ENCODE assay signal across 7 mouse cellular contexts in genomic region chrX:136741651-136742201, GRCm38 (mm10). TPM values are rescaled to one million over a fixed set of nuclear protein-coding genes. Genes with fewer than 3 reads are reported as not detected.
DNase-seq lines count a peak whose midpoint lies in the region; ATAC-seq lines count a peak whose summit lies in the region.

No protein-coding gene starts in this region.

- H3K9me3 ChIP-seq in limb, embryonic 11.5 days (ENCODE audit: control insufficient read depth, low read length), result no peaks in the 10 kb centered on the region
- H3K9me3 ChIP-seq in midbrain, embryonic 12.5 days, result no peaks in the 10 kb centered on the region

- peak; percentile 87 for DNase-seq in T-cell, adult 2 months (ENCODE audit: low spot score)
- DNase-seq in cerebellum, postnatal 36 days, result peak; percentile 75
- DNase-seq in frontal cortex, postnatal 36 days (ENCODE audit: low spot score in 2 of 2), result peak; percentile 60 to 72
- peak; percentile 86 for DNase-seq in induced T-regulatory cell, adult 2 months (ENCODE audit: low read depth)
- peak; percentile 87 for DNase-seq in limb, embryonic 11.5 days (ENCODE audit: low spot score)
- DNase-seq in spleen, adult 18-20 months, result peak; percentile 71 to 76

- peak overlapping the region; percentile 72; the same call in 1 of the 2 replicates for H3K27ac ChIP-seq in limb, embryonic 11.5 days (replicated peaks; ENCODE audit: low read depth, low read length)
- H3K27ac ChIP-seq in midbrain, embryonic 12.5 days (replicated peaks), result peak overlapping the region; percentile 83

- no peaks in the 10 kb centered on the region for H3K27me3 ChIP-seq in limb, embryonic 11.5 days (ENCODE audit: control insufficient read depth, insufficient read depth, low read length)
- no peaks in the 10 kb centered on the region for H3K27me3 ChIP-seq in midbrain, embryonic 12.5 days

- peak overlapping the region; percentile 35; the same call in 1 of the 2 replicates for H3K4me2 ChIP-seq in limb, embryonic 11.5 days (ENCODE audit: low read depth, severe bottlenecking)
- peak overlapping the region; percentile 56 for H3K4me2 ChIP-seq in midbrain, embryonic 12.5 days (replicated peaks)

- ATAC-seq in limb, embryonic 11.5 days (ENCODE audit: insufficient number of reproducible peaks, low FRiP score, low TSS enrichment, low read depth), result peak; percentile 75
- peak; percentile 57 for ATAC-seq in midbrain, embryonic 12.5 days (ENCODE audit: low FRiP score, low read depth)

- peak overlapping the region; percentile 42 for H3K4me3 ChIP-seq in limb, embryonic 11.5 days (ENCODE audit: low read depth, low read length)
- peak overlapping the region; percentile 51 for H3K4me3 ChIP-seq in midbrain, embryonic 12.5 days

- peak overlapping the region; percentile 59 for H3K9ac ChIP-seq in limb, embryonic 11.5 days (ENCODE audit: low read length)
- H3K9ac ChIP-seq in midbrain, embryonic 12.5 days (replicated peaks), result peak overlapping the region; percentile 52; the same call in 1 of the 2 replicates

- H3K36me3 ChIP-seq in limb, embryonic 11.5 days (ENCODE audit: control insufficient read depth, insufficient read depth, low read length), result no peaks in the 10 kb centered on the region
- 0 out of 2 replicates have a peak, but pooled peaks cover 7% of the 10 kb centered on the region for H3K36me3 ChIP-seq in midbrain, embryonic 12.5 days

- 32% methylated on average over 45 of the region's 46 CpGs for WGBS in limb, embryonic 11.5 days
- 33% methylated on average over 40 of the region's 46 CpGs for WGBS in midbrain, embryonic 12.5 days

- no peaks in the 10 kb centered on the region for H3K4me1 ChIP-seq in limb, embryonic 11.5 days (ENCODE audit: control insufficient read depth, insufficient read depth, low read length)
- H3K4me1 ChIP-seq in midbrain, embryonic 12.5 days, result peaks cover 6% of the 10 kb centered on the region; the same call in 1 of the 2 replicates

RNA-seq across cellular contexts. Expression of gene Morf4l2, which starts 1.8 kb away (rescaled TPM):
- polyA plus RNA-seq in limb, embryonic 11.5 days (2014; fragmentation: Nextera tagmentation; extraction: Ambion mirVana), result 612 and 618 TPM in 2 replicates
- polyA plus RNA-seq in midbrain, embryonic 12.5 days (2016; fragmentation: Nextera tagmentation; extraction: Ambion mirVana), result 544 and 546 TPM in 2 replicates

RNA-seq across cellular contexts. Expression of gene Tceal1, which starts 33.9 kb away (rescaled TPM):
- 7.6 and 8.8 TPM in 2 replicates for polyA plus RNA-seq in limb, embryonic 11.5 days (2014; fragmentation: Nextera tagmentation; extraction: Ambion mirVana)
- 12.2 and 12.4 TPM in 2 replicates for polyA plus RNA-seq in midbrain, embryonic 12.5 days (2016; fragmentation: Nextera tagmentation; extraction: Ambion mirVana)

RNA-seq across cellular contexts. Expression of gene Glra4, which starts 38.2 kb away (rescaled TPM):
- 0.16 TPM in 1 of 2 replicates, not detected in the other for polyA plus RNA-seq in limb, embryonic 11.5 days (2014; fragmentation: Nextera tagmentation; extraction: Ambion mirVana)
- 0.11 and 0.12 TPM in 2 replicates for polyA plus RNA-seq in midbrain, embryonic 12.5 days (2016; fragmentation: Nextera tagmentation; extraction: Ambion mirVana)

Comparison
In these comparisons a context has a peak if more than half of its experiments do, and no peak if none do; other contexts are left out.
1. Peak in every context shown above with its lines: DNase-seq, ATAC-seq, H3K4me3 ChIP-seq and H3K27ac ChIP-seq.